Mouse (Mus musculus) ES-Bruce4 (cell line): ENCODE data around the gene Insl6.

Source experiments
- CTCF ChIP-seq: IDR thresholded peaks from one replicate; pipeline ENCODE4 v1.8.1; 2011; ENCODE audit warnings: low read depth, low read length
- POLR2A ChIP-seq: IDR thresholded peaks from one replicate; pipeline ENCODE4 v1.8.1; 2011; ENCODE audit warnings: low read length; ENCODE audit not compliant: insufficient read depth

- TF ChIP-seq CTCF (no peak), POLR2A (no peak)
Measured at GRCm38 (mm10) chr19:29326822-29327552, 1.8 kb upstream of the Insl6 start.
